ENCODE assay signal across 11 mouse cellular contexts in genomic region chr17:87102636-87103035, GRCm38 (mm10). TPM values are rescaled to one million over a fixed set of nuclear protein-coding genes. Genes with fewer than 3 reads are reported as not detected.
DNase-seq lines count a peak whose midpoint lies in the region; ATAC-seq and TF ChIP-seq lines count a peak whose summit lies in the region.
"Had no signal": no experiment of that assay in that cellular context is flagged by ENCODE, and none has a peak within 500 bp of the region (broad histone marks: within the 10 kb centered on the region; RNA-seq: fewer than 3 reads in every experiment).

No protein-coding gene starts in this region.

- no peak for TF ChIP-seq POLR2A in embryonic fibroblast, embryonic 13.5 days (IDR thresholded peaks at IDR 0.05; ENCODE audit: low read depth, low read length)
- no peak for TF ChIP-seq POLR2A in thymus, adult 2 months (IDR thresholded peaks at IDR 0.05; ENCODE audit: control insufficient read depth, extremely low read depth, insufficient read depth, low read length, poor library complexity)

- no peaks in the 10 kb centered on the region for H3K9me3 ChIP-seq in kidney, embryonic 15.5 days (replicated peaks)
- H3K9me3 ChIP-seq: hindbrain, embryonic 15.5 days; liver, embryonic 15.5 days; neural tube, embryonic 12.5 days; stomach, embryonic 15.5 days had no signal

- TF ChIP-seq CTCF in embryonic fibroblast, embryonic 13.5 days (IDR thresholded peaks at IDR 0.05; ENCODE audit: borderline replicate concordance, insufficient read depth, low read length), result no peak
- TF ChIP-seq CTCF in thymus, adult 2 months (IDR thresholded peaks at IDR 0.05; ENCODE audit: borderline replicate concordance, control insufficient read depth, extremely low read depth, insufficient read depth, low read length, poor library complexity), result no peak

- no peak overlapping the region for H3K9ac ChIP-seq in kidney, embryonic 15.5 days
- H3K9ac ChIP-seq: hindbrain, embryonic 15.5 days; liver, embryonic 15.5 days; neural tube, embryonic 12.5 days; stomach, embryonic 15.5 days had no signal

- H3K4me2 ChIP-seq in kidney, embryonic 15.5 days, result 0 out of 2 replicates have a peak overlapping the region, but pooled peaks have one; percentile 14
- H3K4me2 ChIP-seq: hindbrain, embryonic 15.5 days; liver, embryonic 15.5 days; neural tube, embryonic 12.5 days; stomach, embryonic 15.5 days had no signal

- no peak for ATAC-seq in kidney, embryonic 15.5 days (replicated peaks; ENCODE audit: low FRiP score)
- no peak for ATAC-seq in granulocyte monocyte progenitor cell, adult 5-6 weeks (replicated peaks; ENCODE audit: poor library complexity, severe bottlenecking)
- no peak for ATAC-seq in erythroblast, adult 5-6 weeks (replicated peaks; ENCODE audit: low FRiP score, poor library complexity, severe bottlenecking)

- DNase-seq in 3T3-L1 (ENCODE audit: low read depth, low spot score) (peak; percentile 94), 416B (ENCODE audit: low read depth) (peak; percentile 84)
- no peak for DNase-seq in thymus, adult 2 months

- H3K36me3 ChIP-seq in kidney, embryonic 15.5 days, result no peaks in the 10 kb centered on the region
- H3K36me3 ChIP-seq in thymus, adult 2 months (ENCODE audit: control insufficient read depth, insufficient read depth, low read length), result no peaks in the 10 kb centered on the region
- H3K36me3 ChIP-seq: hindbrain, embryonic 15.5 days; liver, embryonic 15.5 days; neural tube, embryonic 12.5 days; stomach, embryonic 15.5 days had no signal

- H3K4me3 ChIP-seq in embryonic fibroblast, embryonic 13.5 days (ENCODE audit: insufficient read depth, low read length), result no peak overlapping the region
- no peak overlapping the region for H3K4me3 ChIP-seq in kidney, embryonic 15.5 days (replicated peaks)
- H3K4me3 ChIP-seq in thymus, adult 2 months (ENCODE audit: control insufficient read depth, insufficient read depth, low read length), result no peak overlapping the region
- H3K4me3 ChIP-seq: hindbrain, embryonic 15.5 days; liver, embryonic 15.5 days; neural tube, embryonic 12.5 days; stomach, embryonic 15.5 days had no signal

- peaks cover 13% of the 10 kb centered on the region for H3K4me1 ChIP-seq in embryonic fibroblast, embryonic 13.5 days (ENCODE audit: control insufficient read depth, insufficient read depth, low read length)
- peaks cover 18% of the 10 kb centered on the region for H3K4me1 ChIP-seq in kidney, embryonic 15.5 days
- H3K4me1 ChIP-seq in thymus, adult 2 months (replicated peaks; ENCODE audit: control insufficient read depth, insufficient read depth, low read length), result peaks cover 5% of the 10 kb centered on the region

- H3K27me3 ChIP-seq in kidney, embryonic 15.5 days, result no peaks in the 10 kb centered on the region
- H3K27me3 ChIP-seq in thymus, adult 2 months (ENCODE audit: control insufficient read depth, insufficient read depth, low read length), result no peaks in the 10 kb centered on the region
- H3K27me3 ChIP-seq: neural tube, embryonic 12.5 days; stomach, embryonic 15.5 days had no signal

- H3K27ac ChIP-seq in embryonic fibroblast, embryonic 13.5 days (ENCODE audit: insufficient read depth, low read length), result peak overlapping the region; percentile 36
- 0 out of 2 replicates have a peak overlapping the region, but pooled peaks have one; percentile 32 for H3K27ac ChIP-seq in kidney, embryonic 15.5 days
- H3K27ac ChIP-seq in thymus, adult 2 months (ENCODE audit: control insufficient read depth, insufficient read depth, low read length), result no peak overlapping the region
- H3K27ac ChIP-seq: hindbrain, embryonic 15.5 days; liver, embryonic 15.5 days; neural tube, embryonic 12.5 days; stomach, embryonic 15.5 days had no signal

- WGBS in kidney, embryonic 15.5 days, result 56% methylated on average over 8 of the region's 8 CpGs
- WGBS in thymus, adult 2 months, result 84% methylated on average over 8 of the region's 8 CpGs

RNA-seq across cellular contexts. Expression of gene Socs5, which starts 4.8 kb away (rescaled TPM):
- polyA plus RNA-seq in embryonic fibroblast, embryonic 13.5 days (2011; ENCODE audit: insufficient read length, low read depth, missing spikeins), result 60.0 and 74.9 TPM in 2 replicates
- 14.9 and 17.0 TPM in 2 replicates for polyA plus RNA-seq in kidney, embryonic 15.5 days (2015; fragmentation: Nextera tagmentation; extraction: Ambion mirVana)
- 6.0 and 6.3 TPM in 2 replicates for total RNA-seq in granulocyte monocyte progenitor cell, adult 5-6 weeks (2014; fragmentation: Nextera tagmentation)
- 3.0 and 3.3 TPM in 2 replicates for total RNA-seq in granulocyte monocyte progenitor cell, adult 5-6 weeks (2017)
- 0.58 and 1.9 TPM in 2 replicates for total RNA-seq in erythroblast, adult 5-6 weeks (2015; ENCODE audit: low replicate concordance)
- 1.2 and 1.3 TPM in 2 replicates for total RNA-seq in erythroblast, adult 5-6 weeks (2017; ENCODE audit: low replicate concordance)
- 4.8 and 6.4 TPM in 2 replicates for polyA plus RNA-seq in thymus, adult 2 months (2012; rRNA removed)
